Mouse (Mus musculus) activated CD4-positive, CD25-positive, alpha-beta regulatory T cell, adult 4 months (primary cell): ENCODE measurements at regions not wholly inside any gene's neighbourhood (a gene's known extent, or its start where the extent isn't known, plus 50 kb on each side); places are given as distances from the start of the nearest gene placed in this dataset.

ENCODE experiments used
- ATAC-seq: one replicate; pipeline ENCODE4 v1.8.0; 2017

GRCm38 (mm10) chr4:56150716-56151115 is 589.2 kb upstream of the Gm26657 start:
- ATAC-seq, result no peak

- no peak for ATAC-seq
These were observed 596.0 kb upstream of the Gm26657 start for GRCm38 (mm10) chr4:56143827-56144226.

GRCm38 (mm10) chr4:56136837-56137236 is 603.0 kb upstream of the Gm26657 start:
- ATAC-seq, result no peak

- ATAC-seq, result no peak
These were observed 602.1 kb upstream of the Klf4 start for GRCm38 (mm10) chr4:56134350-56134749.

- no peak for ATAC-seq
These were observed 595.6 kb upstream of the Klf4 start for GRCm38 (mm10) chr4:56127730-56128482.

- no peak for ATAC-seq
These were observed 592.2 kb upstream of the Klf4 start for GRCm38 (mm10) chr4:56124515-56124914.

GRCm38 (mm10) chr4:56122198-56122597 is 589.9 kb upstream of the Klf4 start:
- no peak for ATAC-seq

GRCm38 (mm10) chr4:56121664-56122063 is 589.4 kb upstream of the Klf4 start:
- ATAC-seq, result no peak

- ATAC-seq, result no peak
These were observed 588.1 kb upstream of the Klf4 start for GRCm38 (mm10) chr4:56120357-56120756.

GRCm38 (mm10) chr4:56113701-56114196 is 581.5 kb upstream of the Klf4 start:
- ATAC-seq, result peak; percentile 54

- ATAC-seq, result no peak
These were observed 580.9 kb upstream of the Klf4 start for GRCm38 (mm10) chr4:56112931-56113700.

GRCm38 (mm10) chr4:56106962-56107361 is 574.7 kb upstream of the Klf4 start:
- no peak for ATAC-seq

- no peak for ATAC-seq
These were observed 570.0 kb upstream of the Klf4 start for GRCm38 (mm10) chr4:56102314-56102713.

- no peak for ATAC-seq
These were observed 558.5 kb upstream of the Klf4 start for GRCm38 (mm10) chr4:56090796-56091195.

- no peak for ATAC-seq
These were observed 556.4 kb upstream of the Klf4 start for GRCm38 (mm10) chr4:56088701-56089100.

GRCm38 (mm10) chr4:56086306-56086705 is 554.0 kb upstream of the Klf4 start:
- ATAC-seq, result no peak

GRCm38 (mm10) chr4:56084205-56084604 is 551.9 kb upstream of the Klf4 start:
- no peak for ATAC-seq

- ATAC-seq, result no peak
These were observed 550.1 kb upstream of the Klf4 start for GRCm38 (mm10) chr4:56082411-56082810.

- ATAC-seq, result no peak
These were observed 548.7 kb upstream of the Klf4 start for GRCm38 (mm10) chr4:56080960-56081359.

GRCm38 (mm10) chr4:56070664-56071334 is 538.5 kb upstream of the Klf4 start:
- peak; percentile 76 for ATAC-seq

GRCm38 (mm10) chr4:56068859-56069258 is 536.6 kb upstream of the Klf4 start:
- ATAC-seq, result no peak

GRCm38 (mm10) chr4:56064657-56065056 is 532.4 kb upstream of the Klf4 start:
- ATAC-seq, result no peak

GRCm38 (mm10) chr4:56051792-56052380 is 519.6 kb upstream of the Klf4 start:
- ATAC-seq, result no peak
